Mouse (Mus musculus) MEL (cell line): ENCODE data around the gene Gna11. TPM values are rescaled to one million over a fixed set of nuclear protein-coding genes. Genes with fewer than 3 reads are reported as not detected.

Source experiments
- DNase-seq: peaks from one replicate; pipeline ENCODE4 v3.0.0; 2011; ENCODE audit warnings: low read depth, low spot score
- H3K27ac ChIP-seq: 2 replicates; pipeline ENCODE4 v1.5.1; 2012; ENCODE audit warnings: low read depth, mild to moderate bottlenecking, control low read depth, low read length, moderate library complexity; ENCODE audit not compliant: control insufficient read depth
- H3K27me3 ChIP-seq, 2 experiments: fragments of 150-350 bp in 1 of 2; sonication (generic) in 1 of 2; 2 replicates each; pipeline ENCODE4 v1.6.1; 2012; ENCODE audit warnings: low read length in 2 of 2, mild to moderate bottlenecking in 2 of 2, improper control_type of control experiment in 1 of 2, moderate library complexity in 1 of 2; ENCODE audit not compliant: insufficient read depth in 2 of 2, control insufficient read depth in 1 of 2
- H3K36me3 ChIP-seq, 2 experiments: 2 replicates each; pipeline ENCODE4 v1.6.1; 2012 to 2014; ENCODE audit warnings: low read length in 2 of 2, improper control_type of control experiment in 1 of 2, inconsistent platforms in 1 of 2, mild to moderate bottlenecking in 1 of 2; ENCODE audit not compliant: insufficient read depth in 2 of 2, control insufficient read depth in 1 of 2
- H3K4me1 ChIP-seq, 2 experiments: fragments of 150-350 bp in 1 of 2; sonication (generic) in 1 of 2; 2 replicates each; pipeline ENCODE4 v1.6.1; 2012; ENCODE audit warnings: low read length in 2 of 2, improper control_type of control experiment in 1 of 2, mild to moderate bottlenecking in 1 of 2; ENCODE audit not compliant: insufficient read depth in 2 of 2, control insufficient read depth in 1 of 2
- H3K4me3 ChIP-seq, 2 experiments: fragments of 150-350 bp in 1 of 2; sonication (generic) in 1 of 2; 2 replicates each; pipeline ENCODE4 v1.5.1; 2012; ENCODE audit warnings: low read depth in 2 of 2, low read length in 2 of 2, mild to moderate bottlenecking in 2 of 2, moderate library complexity in 2 of 2, control low read depth in 1 of 2, improper control_type of control experiment in 1 of 2; ENCODE audit not compliant: control insufficient read depth in 1 of 2, insufficient read depth in 1 of 2
- H3K79me2 ChIP-seq: 2 replicates; pipeline ENCODE4 v1.6.1; 2012; ENCODE audit warnings: mild to moderate bottlenecking, low read length, moderate library complexity; ENCODE audit not compliant: control insufficient read depth, poor library complexity, insufficient read depth
- H3K9ac ChIP-seq: 2 replicates; pipeline ENCODE4 v1.6.1; 2012; ENCODE audit warnings: low read depth, mild to moderate bottlenecking, control low read depth, low read length, moderate library complexity; ENCODE audit not compliant: control insufficient read depth, poor library complexity, severe bottlenecking
- H3K9me3 ChIP-seq: fragments of 150-350 bp; sonication (generic); replicated peaks from 2 replicates; pipeline ENCODE4 v1.6.1; 2012; ENCODE audit warnings: mild to moderate bottlenecking, low read length, improper control_type of control experiment, moderate library complexity; ENCODE audit not compliant: insufficient read depth
- CHD1 ChIP-seq: IDR thresholded peaks from 2 replicates; pipeline ENCODE4 v1.6.1; 2012; ENCODE audit warnings: low read depth, mild to moderate bottlenecking, inconsistent platforms, low read length, improper control_type of control experiment
- CTCF ChIP-seq, 3 experiments: IDR thresholded peaks in 2 of 3; conservative IDR thresholded peaks in 1 of 3; 2 replicates each; pipeline ENCODE4 v1.5.1; 2011 to 2012; ENCODE audit warnings: low read length in 3 of 3, low read depth in 2 of 3, mild to moderate bottlenecking in 2 of 3, improper control_type of control experiment in 1 of 3, inconsistent platforms in 1 of 3, mixed read lengths in 1 of 3, moderate library complexity in 1 of 3; ENCODE audit not compliant: control insufficient read depth in 1 of 3, insufficient read depth in 1 of 3, poor library complexity in 1 of 3, severe bottlenecking in 1 of 3
- E2F4 ChIP-seq: IDR thresholded peaks from 2 replicates; pipeline ENCODE4 v1.6.1; 2011; ENCODE audit warnings: low read depth, low read length, improper control_type of control experiment, borderline replicate concordance
- ELF1 ChIP-seq: IDR thresholded peaks from 2 replicates; pipeline ENCODE4 v1.6.1; 2014; ENCODE audit warnings: low read depth, mild to moderate bottlenecking, inconsistent platforms, low read length, improper control_type of control experiment, moderate library complexity
- ETS1 ChIP-seq: IDR thresholded peaks from 2 replicates; pipeline ENCODE4 v1.6.1; 2012; ENCODE audit warnings: low read depth, mild to moderate bottlenecking, inconsistent platforms, low read length, improper control_type of control experiment, moderate library complexity
- HCFC1 ChIP-seq: IDR thresholded peaks from 2 replicates; pipeline ENCODE4 v1.6.1; 2012; ENCODE audit warnings: low read depth, mild to moderate bottlenecking, inconsistent platforms, low read length, improper control_type of control experiment, moderate library complexity
- KAT2A ChIP-seq: conservative IDR thresholded peaks from 2 replicates; pipeline ENCODE4 v1.6.1; 2012; ENCODE audit warnings: low read depth, low read length, improper control_type of control experiment, inconsistent platforms
- MAX ChIP-seq: IDR thresholded peaks from 2 replicates; pipeline ENCODE4 v1.6.1; 2011; ENCODE audit warnings: low read length, improper control_type of control experiment
- MAZ ChIP-seq: IDR thresholded peaks from 2 replicates; pipeline ENCODE4 v1.6.1; 2012; ENCODE audit warnings: low read depth, mild to moderate bottlenecking, inconsistent platforms, low read length, improper control_type of control experiment
- MYC ChIP-seq: IDR thresholded peaks from 2 replicates; pipeline ENCODE4 v1.6.1; 2011; ENCODE audit warnings: low read depth, mild to moderate bottlenecking, low read length, improper control_type of control experiment, moderate library complexity
- NRF1 ChIP-seq: IDR thresholded peaks from 2 replicates; pipeline ENCODE4 v1.6.1; 2014; ENCODE audit warnings: low read depth, mild to moderate bottlenecking, inconsistent platforms, low read length, improper control_type of control experiment, moderate library complexity; ENCODE audit not compliant: poor library complexity, insufficient read depth, severe bottlenecking
- POLR2A ChIP-seq, 2 experiments: IDR thresholded peaks; 2 replicates each; pipeline ENCODE4 v1.6.1; 2011 to 2012; ENCODE audit warnings: low read length in 2 of 2, mild to moderate bottlenecking in 2 of 2, control low read depth in 1 of 2, improper control_type of control experiment in 1 of 2, low read depth in 1 of 2, moderate library complexity in 1 of 2; ENCODE audit not compliant: control insufficient read depth in 1 of 2, insufficient read depth in 1 of 2, poor library complexity in 1 of 2
- RCOR1 ChIP-seq: IDR thresholded peaks from 2 replicates; pipeline ENCODE4 v1.6.1; 2012; ENCODE audit warnings: low read depth, mild to moderate bottlenecking, inconsistent platforms, low read length, improper control_type of control experiment
- SIN3A ChIP-seq: IDR thresholded peaks from 2 replicates; pipeline ENCODE4 v1.6.1; 2012; ENCODE audit warnings: low read length, improper control_type of control experiment, inconsistent platforms
- SMC3 ChIP-seq: IDR thresholded peaks from 2 replicates; pipeline ENCODE4 v1.6.1; 2011; ENCODE audit warnings: low read depth, low read length, improper control_type of control experiment
- UBTF ChIP-seq: IDR thresholded peaks from 2 replicates; pipeline ENCODE4 v1.6.1; 2012; ENCODE audit warnings: low read depth, mild to moderate bottlenecking, inconsistent platforms, low read length, improper control_type of control experiment, moderate library complexity, borderline replicate concordance; ENCODE audit not compliant: insufficient read depth
- ZMIZ1 ChIP-seq: IDR thresholded peaks from 2 replicates; pipeline ENCODE4 v1.6.1; 2012; ENCODE audit warnings: low read depth, mild to moderate bottlenecking, inconsistent platforms, low read length, improper control_type of control experiment, moderate library complexity
- ZNF384 ChIP-seq: IDR thresholded peaks from 2 replicates; pipeline ENCODE4 v1.6.1; 2012; ENCODE audit warnings: low read depth, mild to moderate bottlenecking, inconsistent platforms, low read length, improper control_type of control experiment
- polyA plus RNA-seq, 2 experiments: library from polyadenylated mRNA; stranded (reverse) in 1 of 2; unstranded in 1 of 2; fragments of >175 nt in 1 of 2; fragments of >200 nt in 1 of 2; gene quantifications; 2 replicates each; pipeline versions ENCODE4 v1.2.1 to v1.2.4; 2012; ENCODE audit warnings: low replicate concordance in 2 of 2, low read depth in 1 of 2; ENCODE audit not compliant: insufficient read length in 2 of 2, insufficient read depth in 1 of 2, missing spikeins in 1 of 2
- total RNA-seq: library from RNA; depleted of rRNA; stranded (reverse); fragments of 300-350 nt; gene quantifications from 2 replicates; pipeline ENCODE4 v1.2.3, GENCODE M21; 2012

The Gna11 gene
- total and polyA plus RNA-seq, 3 experiments: 14.1 to 18.4 TPM; not detected in 1

DNA sequence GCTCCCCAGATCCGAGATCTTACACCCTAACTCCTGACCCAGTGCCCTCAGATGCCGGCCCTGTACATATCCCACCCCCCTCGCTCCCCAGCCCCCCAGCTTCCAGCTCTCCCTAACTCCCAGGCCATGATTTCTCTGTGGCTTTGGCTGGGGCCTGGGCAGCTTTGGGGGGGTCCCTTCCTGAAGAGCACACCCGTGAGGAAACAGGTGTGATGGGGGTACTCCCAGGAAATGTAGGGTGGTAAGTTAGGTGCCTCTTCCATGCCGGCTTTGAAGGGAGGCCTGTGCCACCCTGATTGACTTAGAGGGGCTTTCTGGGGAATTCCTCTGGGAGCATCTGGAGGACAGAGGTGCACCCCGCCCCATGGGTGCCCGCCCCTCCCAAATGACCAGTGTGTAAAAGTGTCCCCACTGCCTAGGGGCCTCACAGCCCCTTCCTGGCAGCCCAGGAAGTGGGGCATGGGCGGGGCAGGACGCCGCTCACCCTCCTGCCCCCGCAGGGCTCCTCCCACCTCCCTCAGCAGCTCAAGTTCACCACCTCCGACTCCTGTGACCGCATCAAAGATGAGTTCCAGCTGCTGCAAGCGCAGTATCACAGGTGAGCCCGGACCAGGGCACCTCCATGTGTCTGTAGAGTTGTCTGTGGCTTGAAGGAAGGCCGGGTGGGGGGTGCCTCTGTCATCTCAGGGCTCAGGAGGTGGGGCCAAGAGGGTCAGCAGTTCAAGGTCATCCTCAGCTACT lies 15.9 kb upstream of the Gna11 start:
- peaks cover 0 to 11% of the 10 kb centered on the region in 2 experiments; a peak in 3 of 4 replicates for H3K4me1 ChIP-seq
- TF ChIP-seq NRF1 (0 out of 2 replicates have a peak, but pooled peaks have one; percentile 8), MAZ (peak; percentile 66; the same call in 1 of the 2 replicates), ELF1 (peak; percentile 66), ETS1 (no peak), SIN3A (0 out of 2 replicates have a peak, but pooled peaks have one; percentile 16), MYC (no peak), POLR2A (IDR thresholded peaks at IDR 0.05; ENCODE audit: control insufficient read depth in 1 of 2, insufficient read depth in 1 of 2, low read depth in 1 of 2, low read length in 2 of 2, poor library complexity in 1 of 2) (peak in 1 of 2 experiments; percentile 47; a peak in 1 of 4 replicates), CHD1 (no peak), ZMIZ1 (no peak), HCFC1 (0 out of 2 replicates have a peak, but pooled peaks have one; percentile 9), MAX (no peak), KAT2A (no peak), E2F4 (no peak), SMC3 (no peak), ZNF384 (no peak), CTCF (IDR thresholded peaks at IDR 0.05 in 2 of 3, conservative IDR thresholded peaks at IDR 0.05 in 1 of 3; ENCODE audit: control insufficient read depth in 1 of 3, insufficient read depth in 1 of 3, low read depth in 2 of 3, low read length in 3 of 3, poor library complexity in 1 of 3, severe bottlenecking in 1 of 3) (no peak), UBTF (no peak), RCOR1 (no peak)
- peaks cover 27% of the 10 kb centered on the region for H3K79me2 ChIP-seq
- H3K9ac ChIP-seq: peak overlapping the region; percentile 82
- peak; percentile 74 for DNase-seq
- peak overlapping the region; percentile 85 to 95 for H3K4me3 ChIP-seq
- H3K9me3 ChIP-seq: no peaks in the 10 kb centered on the region
- H3K27ac ChIP-seq: peak overlapping the region; percentile 36; the same call in 1 of the 2 replicates
- H3K36me3 ChIP-seq: peaks cover 2 to 11% of the 10 kb centered on the region in 2 experiments; a peak in 2 of 4 replicates
- H3K27me3 ChIP-seq: no peaks in the 10 kb centered on the region
